Mouse (Mus musculus): Measurements from ENCODE around the gene Meiob.
A peak's percentile ranks its signal among the peaks of the same experiment; 100 is the strongest.

The Meiob gene

DNA sequence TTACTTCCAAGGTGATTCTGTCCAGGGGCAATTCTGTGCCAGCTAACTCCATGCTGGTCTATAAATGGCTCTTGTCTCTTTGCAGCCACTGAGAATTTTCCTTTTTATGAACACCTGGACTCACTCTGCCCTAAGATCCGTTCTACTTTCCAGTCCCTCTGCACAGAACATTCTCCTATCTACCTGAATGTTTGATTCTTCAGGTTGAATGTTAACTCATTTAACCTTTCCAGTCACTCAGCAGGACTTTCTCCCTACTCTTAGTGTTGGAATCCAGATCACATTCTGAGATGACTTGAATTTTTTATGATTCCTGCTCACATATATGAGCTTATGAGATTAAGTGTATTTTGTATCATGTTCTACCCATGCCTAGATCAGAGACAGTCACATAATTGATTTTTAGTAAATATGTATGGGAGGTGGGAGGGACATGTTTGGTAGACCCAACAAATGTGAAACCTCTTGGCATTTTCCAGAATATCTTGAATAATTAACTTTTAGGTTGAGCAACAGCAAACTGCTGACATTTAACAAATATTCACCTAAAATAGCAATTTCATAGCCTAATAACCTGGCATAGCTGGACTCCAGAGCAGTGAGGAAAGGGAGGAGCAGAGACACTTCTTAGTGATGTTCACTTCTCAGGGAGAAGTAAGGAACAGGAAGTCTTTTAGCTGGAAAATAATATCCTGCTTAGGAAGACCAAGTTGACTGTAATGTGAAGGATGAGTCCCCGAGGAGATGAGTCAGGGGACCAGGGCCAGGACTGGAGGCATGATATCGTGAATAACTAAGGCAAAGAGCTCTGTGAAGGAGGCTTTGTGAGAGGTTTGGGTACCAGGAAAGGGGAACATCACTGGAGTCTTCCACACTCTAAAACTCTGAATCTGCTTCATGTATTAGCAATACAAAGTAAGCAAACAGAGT, 17.5 kb downstream of the Meiob start:
- no peak for DNase-seq

DNA sequence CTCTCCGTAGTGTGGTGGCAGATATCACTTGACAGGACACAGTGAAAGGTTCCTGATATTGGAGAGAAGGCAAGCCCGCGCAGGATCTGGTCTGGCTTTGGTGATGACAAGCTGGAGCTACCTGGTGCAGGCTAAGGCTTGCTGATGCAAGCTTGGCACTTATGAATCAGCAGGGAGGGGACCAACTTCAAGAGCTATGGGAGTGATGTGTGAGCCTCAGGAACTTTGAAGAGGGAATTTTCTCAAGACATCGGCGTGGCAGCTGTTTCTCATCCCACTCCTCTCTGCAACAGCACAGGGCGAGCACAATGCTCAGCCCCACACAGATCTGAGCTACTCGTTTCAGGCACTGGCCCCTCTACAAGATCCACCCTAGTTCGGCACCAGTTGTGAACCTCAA, 35.8 kb downstream of the Meiob start, which contains the start of gene Hagh:
Gene Hagh (plus strand): TSS at position 302 of the 400 bp plus-strand sequence.
- no peak for DNase-seq

DNA sequence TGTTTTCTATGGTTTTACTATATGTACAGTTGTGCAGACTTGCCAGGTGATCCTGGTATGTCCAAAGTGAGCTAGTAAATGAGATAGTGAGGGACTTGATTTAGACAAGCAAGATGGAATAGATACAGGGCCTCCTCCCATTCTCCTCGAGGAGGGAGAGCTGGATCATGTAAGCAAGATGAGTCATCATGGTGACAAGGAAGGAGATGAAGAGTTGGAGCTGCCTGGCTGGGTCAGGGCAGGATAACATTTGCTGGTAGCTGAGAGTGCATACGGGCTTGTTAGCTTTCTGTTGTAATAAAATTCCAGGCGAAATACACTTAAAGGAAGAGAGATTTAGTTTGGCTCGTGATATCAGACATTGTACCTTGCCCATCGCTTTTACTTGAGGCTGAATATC, 36.3 kb downstream of the Meiob start:
- no peak for DNase-seq

DNA sequence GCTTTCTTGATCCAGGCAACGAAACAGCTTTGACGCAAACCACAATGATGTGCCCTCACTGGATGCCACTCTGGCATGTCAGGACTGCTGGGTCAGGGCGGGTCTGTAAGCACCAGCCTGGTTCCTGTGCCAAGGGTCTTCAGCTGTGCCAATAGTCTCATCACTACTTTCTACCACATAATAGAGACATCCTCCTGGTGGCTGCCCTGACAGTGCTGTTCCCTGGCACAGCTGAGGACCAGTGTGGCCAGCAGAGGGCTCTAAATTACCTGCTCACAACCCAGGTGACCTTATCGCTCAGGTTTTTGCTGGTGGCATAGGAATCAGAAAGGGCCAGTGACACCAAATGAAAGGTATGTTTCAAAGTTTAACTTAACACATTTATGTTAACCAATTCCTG, 37.0 kb downstream of the Meiob start:
- DNase-seq: peak; percentile 62 to 78

DNA sequence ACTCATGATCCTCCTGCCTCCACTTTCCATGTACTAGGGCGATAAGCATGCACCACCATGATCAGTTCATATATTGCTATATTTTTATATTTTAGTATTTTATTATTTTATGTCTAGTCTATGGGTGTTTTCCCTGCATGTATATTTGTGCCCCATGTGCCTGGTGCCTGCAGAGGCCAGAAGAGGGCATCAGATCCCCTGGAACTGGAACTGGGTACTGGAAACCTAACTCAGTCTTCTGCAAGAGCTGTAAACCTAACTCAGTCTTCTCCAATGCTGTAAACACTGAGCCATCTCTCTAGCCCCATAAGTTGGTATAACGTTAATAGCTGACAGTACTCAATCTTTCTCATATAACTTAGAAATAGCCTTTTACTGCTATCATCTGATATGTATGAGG, 38.5 kb downstream of the Meiob start:
- peak in 1 of 2 experiments; percentile 36 for DNase-seq

DNA sequence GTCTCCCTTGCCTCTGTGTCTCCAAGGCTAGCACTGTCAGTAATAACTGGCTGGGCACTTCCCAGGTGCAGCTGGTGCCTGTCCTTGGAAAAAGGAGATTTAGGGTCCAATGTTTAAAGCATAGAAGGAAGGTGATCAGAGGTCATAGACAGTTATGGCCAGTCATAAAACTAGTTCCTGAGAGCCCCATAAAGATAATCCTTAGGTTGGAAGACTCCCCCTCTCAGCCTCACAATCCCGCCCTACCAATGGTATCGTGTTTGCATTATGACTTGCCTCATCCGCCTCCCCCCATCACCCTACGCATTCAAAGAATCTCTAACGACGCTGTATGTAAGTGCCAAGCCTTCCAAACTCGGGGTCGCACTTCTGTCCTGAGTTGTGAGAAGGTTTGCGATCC, 40.4 kb downstream of the Meiob start:
- DNase-seq: no peak

DNA sequence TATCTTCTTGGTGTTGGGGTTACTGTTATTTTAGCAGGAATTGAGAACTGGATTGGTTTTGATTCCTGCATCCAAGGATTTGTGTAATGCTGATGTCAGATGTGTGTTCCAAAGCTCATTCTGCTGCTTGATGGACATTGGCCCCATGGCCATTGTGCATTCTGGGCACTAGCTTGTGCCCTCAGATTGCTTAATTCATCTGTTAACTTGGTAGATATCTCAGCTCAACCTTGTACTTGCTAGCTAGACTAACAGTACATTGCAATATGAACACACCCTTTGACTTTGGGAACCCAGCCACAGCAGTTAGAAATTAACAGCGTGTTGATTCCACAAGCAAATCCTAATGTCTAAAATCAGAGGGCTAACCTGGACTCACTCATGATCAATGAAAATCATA, 43.3 kb downstream of the Meiob start:
- DNase-seq: no peak

DNA sequence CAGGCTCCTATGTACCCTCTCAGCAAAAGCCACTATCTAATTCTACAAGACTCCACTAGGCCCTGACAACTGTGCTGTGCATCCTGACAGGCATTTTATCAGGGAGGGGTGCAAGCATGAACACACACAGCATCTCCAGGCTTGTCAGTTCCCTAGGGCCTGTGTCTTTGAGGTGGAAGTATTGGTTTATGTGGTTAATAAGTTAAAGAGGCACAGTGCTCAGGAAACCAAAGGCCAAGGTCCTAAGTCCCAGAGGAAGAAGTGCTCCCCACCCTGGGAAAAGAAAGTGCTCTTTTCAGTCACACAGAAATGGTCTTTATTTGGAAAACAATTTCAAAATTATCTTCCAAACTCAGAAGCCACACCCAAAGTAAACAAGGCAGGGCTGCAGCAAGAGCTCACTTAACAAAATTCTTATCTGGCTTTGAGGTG, 44.5 kb downstream of the Meiob start:
- DNase-seq: no peak

DNA sequence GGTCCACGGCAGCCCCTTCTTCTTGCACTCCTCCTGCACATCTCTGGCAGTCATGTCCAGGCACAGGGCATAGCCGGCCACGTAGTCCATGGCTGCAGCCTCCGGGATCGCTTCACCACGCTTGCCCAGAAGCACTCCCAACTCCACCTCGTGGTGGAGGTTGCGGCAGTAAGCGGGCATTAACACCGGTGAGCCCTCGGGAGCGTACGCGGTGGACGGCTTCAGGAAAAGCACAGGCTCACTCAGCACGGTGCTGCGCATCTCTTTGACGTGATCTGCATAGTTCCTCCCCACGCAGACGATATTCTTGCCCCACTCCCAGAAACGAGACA, 45.6 kb downstream of the Meiob start:
- no peak for DNase-seq

DNA sequence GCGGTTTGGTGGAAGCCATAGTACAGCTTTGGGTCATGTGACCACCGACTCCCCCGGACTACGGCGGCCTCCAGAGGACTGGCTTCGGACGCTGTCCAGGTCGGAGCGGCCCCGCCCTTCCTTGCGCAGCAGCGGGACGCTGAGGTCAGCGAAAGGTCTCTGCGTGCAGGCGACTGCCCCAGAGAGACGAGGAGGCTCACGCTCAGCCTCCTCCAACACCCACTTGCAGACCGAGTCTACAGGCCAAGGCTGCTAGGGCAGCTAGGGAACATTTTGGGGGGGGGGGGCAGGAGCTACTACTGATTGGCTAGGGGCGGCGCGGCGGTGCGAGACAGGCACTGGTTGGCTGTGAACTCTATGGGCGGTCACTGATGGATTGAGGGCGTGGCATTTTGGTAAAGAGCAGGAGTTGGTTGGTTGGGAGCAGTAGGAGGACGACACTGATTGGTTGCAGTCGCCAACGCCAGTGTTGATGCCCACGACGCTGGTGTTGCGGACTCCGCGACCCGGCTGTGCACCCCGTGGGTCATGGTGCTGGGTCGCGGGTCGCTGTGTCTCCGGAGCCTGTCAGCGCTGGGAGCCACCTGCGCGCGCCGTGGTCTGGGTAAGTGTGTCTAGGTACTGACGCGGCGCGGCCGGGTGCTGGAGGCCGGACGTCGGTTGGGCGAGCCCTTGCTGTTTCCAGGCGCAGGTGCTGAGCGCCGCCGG, 46.1 kb downstream of the Meiob start, which contains the start of gene Fahd1:
Gene Fahd1 (minus strand): TSS at position 300 of the 708 bp plus-strand sequence.
- peak; percentile 95 to 97 for DNase-seq

DNA sequence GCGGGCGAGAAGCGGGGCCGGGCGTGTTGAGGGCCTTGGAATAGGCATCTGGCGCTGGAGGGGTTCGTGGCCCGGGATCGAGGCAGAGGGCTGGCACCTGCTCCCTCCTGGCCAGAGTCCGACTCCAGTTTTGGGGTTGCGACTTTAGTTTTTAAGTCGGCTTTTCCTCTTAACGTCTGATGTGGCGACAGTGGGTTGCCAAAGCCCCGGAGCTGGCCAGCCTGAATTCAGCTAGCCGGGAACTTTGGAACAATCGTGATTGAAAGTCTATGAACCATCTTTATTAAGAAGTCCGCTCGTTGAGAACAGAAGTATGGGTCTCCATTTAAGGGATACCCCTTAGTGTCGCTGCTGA, 46.7 kb downstream of the Meiob start:
- no peak for DNase-seq

DNA sequence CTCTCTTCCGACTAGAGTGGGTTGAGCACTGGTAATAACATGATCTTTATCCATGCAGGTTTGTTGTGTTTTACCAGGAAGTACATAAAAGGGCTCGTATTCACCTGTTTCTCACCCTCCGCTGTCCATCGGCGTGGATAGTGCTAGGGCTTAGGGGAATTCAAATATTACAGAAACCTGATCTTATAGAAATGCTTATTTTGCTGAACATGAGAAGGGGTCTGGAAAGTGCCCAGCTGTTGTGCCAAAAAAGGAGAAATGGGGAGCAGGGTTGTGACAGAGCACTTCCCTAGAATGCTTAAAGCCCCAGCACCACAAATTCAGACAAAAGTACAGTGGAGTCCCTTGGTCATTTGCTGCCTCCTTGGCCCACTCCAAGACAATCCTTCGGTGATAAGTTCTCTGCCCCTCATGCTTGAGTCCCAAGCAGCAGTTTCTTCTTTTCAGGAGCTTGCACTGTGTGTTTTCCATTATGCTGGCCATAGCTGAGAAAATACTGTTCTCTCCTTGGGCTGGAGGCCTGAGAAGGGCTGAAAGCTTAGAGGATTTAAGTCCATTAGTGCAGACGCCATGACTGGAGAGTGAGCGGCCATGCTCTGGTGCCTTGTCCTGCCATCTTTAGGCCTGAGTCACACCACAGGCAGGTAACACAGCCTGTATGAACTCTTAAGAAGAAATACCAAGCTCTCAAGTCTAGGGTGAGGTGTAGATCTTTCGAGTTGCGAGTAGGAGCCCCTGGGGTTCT, 47.5 kb downstream of the Meiob start:
- no peak for DNase-seq

DNA sequence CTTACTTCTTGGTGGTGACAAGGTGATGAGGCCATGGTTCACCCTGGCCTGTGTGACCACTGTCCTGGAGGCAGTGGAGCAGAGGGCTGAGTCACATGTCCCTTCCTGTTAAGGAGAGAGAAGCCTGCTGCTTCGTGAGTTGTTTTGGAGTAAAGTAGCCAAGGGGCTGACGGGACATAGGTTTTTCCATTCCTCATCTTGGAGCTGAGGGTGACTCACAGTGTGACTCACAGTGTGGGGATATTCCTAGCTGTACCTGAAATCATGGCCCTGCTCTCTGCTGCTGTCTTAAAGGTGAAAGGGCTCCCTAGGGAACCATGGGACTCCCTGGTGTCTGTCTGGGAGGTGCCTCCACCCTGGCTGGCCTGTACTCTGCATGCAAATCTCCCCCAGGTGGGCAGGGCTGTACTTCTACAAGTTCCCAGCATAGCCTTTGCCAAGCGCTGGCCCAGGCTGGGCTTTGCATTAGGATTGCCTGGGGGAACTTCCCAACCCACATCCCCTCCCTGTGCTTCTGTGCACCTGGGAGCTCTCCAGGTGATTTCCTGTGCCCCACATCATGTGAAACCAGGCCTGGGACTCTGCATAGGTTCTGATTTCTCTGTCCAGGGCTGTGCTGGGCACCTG, 51.9 kb downstream of the Meiob start:
- no peak for DNase-seq

DNA sequence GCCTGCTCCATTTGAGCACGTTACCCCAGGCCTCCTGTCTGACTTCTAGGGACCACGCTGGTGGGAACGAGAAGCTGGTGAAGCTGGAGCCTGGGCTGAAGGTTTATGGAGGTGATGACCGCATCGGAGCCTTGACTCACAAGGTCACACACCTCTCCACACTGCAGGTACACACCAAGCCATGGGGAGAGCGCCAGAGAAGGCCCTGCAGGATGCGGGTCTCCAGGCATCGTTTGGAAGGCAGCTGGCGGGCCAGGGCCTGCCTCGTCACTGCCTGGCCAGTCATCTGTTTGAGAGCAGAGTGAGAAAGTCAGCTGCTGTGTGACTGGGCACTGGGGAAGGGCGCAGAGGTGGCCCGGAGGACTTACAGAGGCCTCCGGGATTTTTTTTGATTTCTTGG, 52.5 kb downstream of the Meiob start:
- DNase-seq: no peak

DNA sequence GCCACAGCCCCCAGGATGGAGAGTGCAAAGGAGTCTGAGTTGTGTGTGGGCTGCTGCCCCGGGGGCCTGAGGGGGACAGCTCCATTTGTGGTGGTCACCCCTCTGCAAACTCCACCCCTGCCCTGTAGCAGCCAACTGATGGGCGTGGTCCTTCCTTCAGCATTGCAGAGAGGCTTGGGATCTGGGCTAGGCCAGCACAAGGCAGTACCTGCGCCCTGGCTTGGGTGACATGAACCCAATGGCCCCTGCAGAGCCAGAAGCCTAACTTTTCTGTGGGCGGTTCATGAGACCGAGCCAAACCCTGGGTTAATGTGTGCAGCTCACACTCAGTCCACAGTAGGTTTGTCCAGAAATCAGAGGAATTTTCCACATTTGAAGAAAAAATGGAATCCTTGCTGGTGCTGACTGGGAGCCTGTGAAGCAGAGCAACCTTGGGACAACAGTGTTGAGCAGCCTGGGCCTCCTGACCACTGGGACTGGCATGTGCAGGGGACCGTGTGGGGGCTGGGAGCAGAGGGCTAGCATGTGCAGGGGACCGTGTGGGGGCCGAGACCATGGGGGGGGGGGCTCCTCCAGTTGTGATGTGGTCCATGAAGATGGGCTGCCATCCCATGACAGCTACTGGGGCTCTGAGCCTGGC, 53.9 kb downstream of the Meiob start:
- no peak for DNase-seq

DNA sequence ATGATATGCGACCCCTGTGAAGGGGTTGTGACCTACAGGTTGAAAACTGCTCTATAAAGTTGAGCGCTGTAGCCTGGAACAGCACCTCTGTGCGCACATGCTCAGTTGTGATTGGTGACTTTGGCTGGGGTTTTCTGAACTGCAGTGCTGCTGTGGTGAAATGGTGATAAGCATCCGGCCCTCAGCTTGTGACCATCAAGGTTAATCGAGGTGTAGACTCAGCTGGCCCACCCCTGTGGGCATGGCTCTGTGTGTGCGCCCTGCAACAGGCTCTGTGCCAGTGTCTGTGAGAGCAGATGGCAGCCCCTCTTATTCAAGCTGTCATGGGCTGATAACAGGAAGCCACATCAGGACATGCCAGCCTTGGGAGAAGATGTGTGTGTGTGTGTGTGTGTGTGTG, 54.9 kb downstream of the Meiob start:
- peak; percentile 48 to 60 for DNase-seq

DNA sequence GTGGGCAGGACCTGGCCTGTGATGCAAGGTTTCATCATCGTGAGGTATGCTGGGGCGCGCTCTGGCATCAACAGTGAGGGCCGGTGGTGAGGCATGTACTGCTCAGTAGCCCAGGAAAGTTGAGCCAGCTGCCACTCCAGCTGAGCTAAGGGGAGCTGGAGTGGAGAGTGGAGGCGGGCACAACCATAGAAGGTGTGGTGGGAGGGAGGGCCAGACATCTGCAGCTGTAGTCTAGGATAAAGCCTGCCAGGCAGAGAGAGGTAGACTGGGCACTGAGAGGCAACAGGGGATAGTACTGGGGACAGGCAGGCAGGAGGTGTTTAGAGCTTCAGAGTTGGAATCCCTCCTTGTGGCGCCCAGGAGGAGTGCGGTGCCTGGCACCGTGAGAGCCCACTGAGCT, 56.0 kb downstream of the Meiob start:
- DNase-seq: no peak

DNA sequence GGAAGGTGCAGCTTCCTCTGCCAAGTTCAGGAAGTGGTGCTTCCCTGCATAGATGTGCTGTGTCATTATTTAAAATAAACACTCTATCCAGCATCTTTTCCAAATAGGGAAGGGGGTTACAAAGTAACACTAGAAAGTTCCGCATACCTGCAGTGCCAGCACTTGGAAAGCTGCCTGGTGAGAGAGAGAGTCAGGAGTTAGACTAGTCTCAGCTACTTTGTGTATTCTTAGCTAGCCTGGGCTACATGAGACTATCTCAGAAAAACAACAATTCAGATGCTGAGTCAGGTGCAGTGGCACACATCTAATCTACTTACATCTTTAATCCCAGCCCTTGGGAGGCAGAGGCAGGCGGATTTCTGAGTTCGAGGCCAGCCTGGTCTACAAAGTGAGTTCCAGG, 57.7 kb downstream of the Meiob start:
- no peak for DNase-seq

DNA sequence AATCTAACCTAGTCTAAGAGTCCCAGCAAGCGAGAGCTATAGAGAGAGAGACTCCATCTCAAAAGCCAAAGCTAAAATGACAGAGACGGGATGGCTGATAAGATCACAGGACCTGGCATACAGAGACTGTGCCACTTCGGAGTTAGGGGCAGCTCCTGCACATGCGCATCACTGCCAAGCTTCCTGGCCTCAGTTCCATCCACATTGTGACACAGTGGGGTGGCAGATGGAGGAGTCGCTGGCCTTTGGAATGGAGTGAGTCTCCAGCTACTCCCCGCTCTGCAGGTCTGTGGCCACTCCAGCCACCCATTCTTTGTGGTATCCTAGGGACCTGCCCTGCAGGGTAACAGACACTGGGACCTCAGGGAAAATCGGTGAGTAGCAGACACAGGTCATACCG, 61.7 kb downstream of the Meiob start, which contains the start of gene Igfals:
Gene Igfals (plus strand): TSS at position 222 of the 400 bp plus-strand sequence.
- peak; percentile 90 to 92 for DNase-seq

DNA sequence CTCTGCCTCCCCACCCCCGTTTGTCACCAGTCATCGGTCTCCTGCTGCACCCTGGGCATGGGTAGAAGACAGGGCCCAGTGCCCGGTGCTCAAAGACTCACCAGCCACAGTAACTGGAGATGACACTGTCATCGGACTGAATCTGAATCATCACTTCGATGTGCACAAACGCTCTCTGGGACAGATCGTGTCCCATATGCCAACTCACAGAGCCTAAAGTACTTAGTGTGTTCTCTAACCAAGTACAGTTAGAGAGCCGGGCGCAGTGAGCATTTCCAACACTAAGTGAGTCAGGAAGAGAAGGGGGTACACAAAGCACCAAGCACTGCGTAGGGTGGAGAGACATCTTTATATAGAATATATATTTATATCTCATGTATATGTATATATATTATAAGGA, 63.8 kb downstream of the Meiob start:
- DNase-seq: no peak

DNA sequence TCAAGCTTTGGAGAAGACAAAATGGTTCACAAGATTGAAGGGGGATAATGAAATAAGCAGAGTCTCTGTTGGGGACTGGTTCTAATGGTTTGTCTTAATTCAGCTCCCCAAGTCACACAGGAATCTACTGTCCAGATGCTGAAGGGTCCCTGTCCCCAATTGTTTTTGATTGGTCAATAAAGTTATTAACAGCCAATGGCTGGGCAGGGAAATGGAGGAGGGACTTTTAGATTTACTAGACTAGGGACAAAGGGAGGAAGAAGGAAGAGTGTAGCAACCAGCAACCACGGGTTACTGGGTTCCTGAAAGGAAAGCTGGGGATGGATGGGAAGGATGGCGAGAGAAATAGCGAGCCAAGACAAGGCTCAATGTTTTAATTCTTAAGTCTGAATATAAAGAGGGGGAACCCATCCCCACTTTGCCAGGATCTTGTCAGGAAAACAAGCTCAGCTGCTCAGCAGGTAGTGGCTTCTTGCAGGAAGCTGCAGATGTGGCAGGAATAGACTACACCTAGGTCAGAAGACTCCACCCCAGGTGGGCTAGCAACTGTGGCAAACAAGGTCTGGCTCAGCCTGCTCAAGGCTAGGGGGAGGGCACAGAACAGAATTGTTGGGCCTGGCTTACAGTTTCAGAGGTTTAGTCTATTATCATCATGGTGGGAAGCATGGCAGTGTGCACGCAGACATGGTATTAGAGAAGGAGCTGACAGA, 69.8 kb downstream of the Meiob start:
- no peak for DNase-seq

DNA sequence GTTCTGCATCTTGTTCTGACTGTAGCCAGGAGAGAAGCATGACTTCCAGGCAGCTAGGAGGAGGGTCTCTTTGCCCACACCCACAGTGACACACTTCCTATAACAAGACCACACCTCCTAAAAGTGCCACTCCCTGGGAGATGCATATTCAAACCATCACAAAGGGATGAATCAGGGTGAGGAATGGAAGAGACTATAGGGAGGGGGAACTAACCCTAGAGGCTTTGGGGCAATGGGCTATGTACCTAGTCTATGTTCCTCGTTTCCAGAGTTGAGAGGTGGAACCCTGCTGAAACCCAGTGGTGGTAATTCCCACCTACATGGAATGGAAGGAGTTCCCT, 70.3 kb downstream of the Meiob start:
- DNase-seq: no peak
